Mouse (Mus musculus) lung, adult 2 months (tissue): Measurements from ENCODE around the gene Nutm1.

ENCODE experiments used
- CTCF ChIP-seq: fragments of 200-500 bp; IDR thresholded peaks from 2 replicates; pipeline ENCODE4 v1.5.1; 2011; ENCODE audit warnings: mild to moderate bottlenecking, low read length, control low read depth; ENCODE audit not compliant: insufficient read depth
- POLR2A ChIP-seq: fragments of 200-500 bp; IDR thresholded peaks from 2 replicates; pipeline ENCODE4 v1.6.1; 2011; ENCODE audit warnings: low read depth, mild to moderate bottlenecking, control low read depth, low read length, borderline replicate concordance; ENCODE audit errors: extremely low read depth

DNA sequence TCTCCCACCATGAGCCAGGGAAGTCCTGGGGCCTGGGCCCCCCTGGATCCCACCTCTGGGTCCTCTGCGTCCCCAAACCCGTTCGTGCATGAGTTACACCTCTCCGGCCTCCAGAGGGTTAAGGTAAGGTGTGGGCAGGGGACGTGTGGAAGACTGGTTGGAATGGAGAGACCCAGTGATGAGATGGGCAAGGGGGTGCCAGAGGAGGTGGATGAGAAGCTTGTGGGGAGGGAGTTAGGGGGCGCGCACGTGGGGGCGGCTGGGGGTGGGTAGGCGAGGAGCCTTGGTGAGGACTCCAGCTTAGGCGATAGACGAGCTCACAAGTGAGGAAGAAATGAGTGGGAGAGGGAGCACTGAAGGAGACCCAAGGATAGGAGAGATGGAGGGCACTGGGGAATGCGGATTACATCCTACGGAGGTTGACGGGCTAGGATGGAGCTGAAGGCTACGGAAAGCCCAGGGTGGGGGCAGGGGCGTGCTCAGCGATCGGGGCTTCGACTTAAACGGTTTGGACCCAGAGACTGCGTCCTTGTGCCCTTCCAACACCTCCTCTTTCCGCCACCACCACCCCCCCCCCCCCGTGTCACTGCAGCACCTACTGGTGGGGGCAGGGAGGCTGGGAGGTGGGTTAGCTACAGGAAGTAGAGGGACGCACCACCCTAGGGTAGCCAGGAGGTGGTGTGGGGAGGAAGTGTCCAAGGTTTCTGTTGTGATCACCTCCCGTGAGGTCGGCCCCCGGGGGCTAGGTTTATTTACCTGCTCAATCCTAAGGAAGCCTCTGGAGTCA lies 19.0 kb downstream of the Nutm1 start:
- TF ChIP-seq CTCF (no peak), POLR2A (no peak)
